Mouse (Mus musculus) gastrocnemius, adult 18-20 months (tissue): ENCODE measurements around the gene Alkbh6. TPM values are rescaled to one million over a fixed set of nuclear protein-coding genes. Genes with fewer than 3 reads are reported as not detected.

ENCODE experiments used
- DNase-seq: peaks from one replicate; pipeline ENCODE4 v3.0.0; 2021; ENCODE audit warnings: low spot score
- long read RNA-seq, 2 experiments: library from polyadenylated mRNA; stranded (forward); transcript quantifications; one replicate each; pipeline ENCODE4 v2.0.0; 2021
- total RNA-seq, 2 experiments: library from RNA; stranded (reverse); gene quantifications; 2 replicates each; pipeline ENCODE4 v1.2.3; 2021

Alkbh6 gene
- total RNA-seq: 10 to 100 TPM; 20.6 to 24.6 TPM
- long read RNA-seq, experiment 1, transcript Alkbh6-201 (7 exons, 982 nt): major isoform, 21 of 30 reads
- long read RNA-seq, experiment 1, transcript Alkbh6-202 (6 exons, 1,112 nt): minor isoform, 5 of 30 reads
- long read RNA-seq, experiment 1, partial matches to known transcripts: 2 of 30 reads
- long read RNA-seq, experiment 1, other reads (novel, unspliced or antisense): 2 of 30 reads
- long read RNA-seq, experiment 2, transcript Alkbh6-201 (7 exons, 982 nt): major isoform, 14 of 22 reads
- long read RNA-seq, experiment 2, partial matches to known transcripts: 0 of 22 reads
- long read RNA-seq, experiment 2, other reads (novel, unspliced or antisense): 4 of 22 reads

DNA sequence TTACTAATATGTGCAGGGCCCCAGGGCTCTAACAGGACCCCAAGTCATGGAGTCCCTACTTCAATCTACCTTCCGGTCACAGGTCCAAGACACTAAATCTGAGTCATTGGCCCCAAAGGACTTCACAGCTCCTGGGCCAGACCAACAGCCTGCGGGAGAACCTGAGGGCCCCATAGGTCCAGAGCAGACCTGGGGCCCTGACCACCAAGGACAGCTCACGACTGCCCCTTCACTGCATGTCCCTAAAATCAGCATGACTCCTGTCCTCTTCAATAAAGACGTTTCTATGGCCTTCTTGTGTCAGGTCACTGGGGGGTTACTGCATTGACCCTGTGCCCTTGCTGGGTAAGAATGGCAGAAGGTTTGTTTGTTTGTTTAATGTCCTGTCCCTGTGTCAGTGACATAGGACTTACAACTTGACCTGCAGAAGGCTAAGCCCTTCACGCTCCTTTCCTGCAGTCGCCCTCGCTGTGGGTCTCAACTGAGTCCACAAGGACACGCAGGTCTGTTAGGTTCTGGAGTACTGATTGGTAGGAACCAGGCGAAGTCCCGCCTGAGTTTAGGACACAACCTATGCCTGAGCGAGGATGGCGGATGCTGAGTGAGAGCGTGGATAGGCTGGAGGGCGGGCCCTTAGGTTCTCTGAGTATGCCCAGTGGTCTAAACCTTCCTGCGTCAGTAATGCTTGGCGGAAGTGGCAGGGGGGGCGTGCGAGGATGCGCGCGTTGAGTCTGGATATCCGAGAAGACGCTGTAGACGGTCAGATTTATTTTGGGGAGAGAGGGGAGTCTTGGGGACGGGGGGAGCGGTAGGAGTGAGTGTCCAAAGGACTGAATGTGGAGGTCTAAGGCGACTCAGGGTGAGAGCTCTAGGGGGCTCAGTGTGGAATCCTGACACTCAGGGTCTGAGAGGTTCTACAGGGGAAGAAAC is at the start of gene Alkbh6:
Gene Alkbh6 (plus strand): TSS at position 642 of the 930 bp plus-strand sequence.
- DNase-seq: peak; percentile 96

DNA sequence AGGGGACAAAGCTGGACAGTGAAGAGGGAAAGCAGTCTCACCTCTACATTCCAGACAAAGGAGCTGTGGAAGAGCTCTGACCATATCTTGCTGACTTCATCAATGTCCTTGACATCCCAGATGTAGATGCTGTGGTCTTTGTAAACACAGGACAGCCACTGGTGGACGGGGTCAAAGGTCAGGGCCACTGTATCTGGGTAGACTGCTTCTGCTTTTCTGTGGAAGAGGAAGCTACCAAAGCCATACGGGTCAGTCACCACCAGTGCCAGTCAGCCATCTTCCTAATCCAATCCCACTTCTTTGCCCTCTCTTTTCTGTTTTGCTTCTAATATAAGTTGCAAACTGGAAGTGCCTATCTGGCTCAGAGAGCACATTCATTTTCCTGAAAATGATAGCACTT is 43.5 kb upstream of the Alkbh6 start:
- no peak for DNase-seq

DNA sequence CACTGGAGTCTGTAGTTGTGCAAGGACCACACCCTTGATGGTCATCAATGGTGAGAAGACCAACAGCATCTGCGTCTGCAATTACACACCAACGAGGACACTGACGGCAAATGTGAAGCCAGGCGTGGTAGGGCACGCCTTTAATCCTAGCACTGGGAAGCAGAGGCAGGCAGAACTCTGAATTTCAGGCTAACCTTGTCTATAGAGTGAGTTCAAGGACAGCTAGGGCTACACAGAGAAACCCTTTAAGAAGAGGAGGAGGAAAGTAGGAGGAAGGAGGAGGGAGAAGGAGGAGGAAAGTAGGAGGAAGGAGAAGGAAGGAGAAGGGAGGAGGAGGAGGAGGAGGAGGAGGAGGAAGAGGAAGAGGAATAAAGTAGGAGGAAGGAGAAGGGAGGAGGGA is 43.0 kb upstream of the Alkbh6 start:
- DNase-seq: no peak

DNA sequence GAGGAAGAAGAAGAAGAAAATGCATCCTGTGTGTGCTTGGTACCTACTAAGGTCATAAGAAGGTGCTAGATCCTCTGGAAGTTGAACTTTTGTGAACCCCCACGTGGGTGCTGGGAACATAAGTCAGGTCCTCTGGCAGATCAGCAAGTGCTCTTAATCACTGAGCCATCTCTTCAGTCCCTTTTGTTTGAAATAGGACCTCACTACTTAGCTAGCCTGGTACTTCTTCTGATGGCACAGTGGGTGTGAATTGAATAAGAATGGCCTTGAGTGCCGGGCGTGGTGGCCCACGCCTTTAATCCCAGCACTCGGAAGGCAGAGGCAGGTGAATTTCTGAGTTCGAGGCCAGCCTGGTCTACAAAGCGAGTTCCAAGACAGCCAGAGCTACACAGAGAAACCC is 42.6 kb upstream of the Alkbh6 start:
- no peak for DNase-seq

DNA sequence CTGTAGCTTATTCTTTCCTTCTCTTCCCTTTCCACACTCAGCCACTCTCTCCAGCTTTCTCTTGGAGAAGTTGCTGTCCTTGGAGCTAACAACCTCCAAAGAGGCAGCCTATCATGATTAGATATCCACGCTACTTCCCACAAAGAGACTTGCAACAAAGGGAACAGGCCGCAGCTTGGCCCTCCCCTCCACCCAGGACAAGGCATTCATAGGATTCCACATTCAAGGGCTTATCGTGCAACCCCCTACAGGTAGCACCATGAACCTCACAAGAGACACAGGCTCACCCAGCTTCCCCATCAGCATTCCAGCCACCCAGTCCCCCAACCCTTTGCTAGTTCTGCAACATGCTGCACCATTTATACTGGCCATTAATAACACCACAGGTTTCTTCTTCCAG is 41.7 kb upstream of the Alkbh6 start:
- no peak for DNase-seq

DNA sequence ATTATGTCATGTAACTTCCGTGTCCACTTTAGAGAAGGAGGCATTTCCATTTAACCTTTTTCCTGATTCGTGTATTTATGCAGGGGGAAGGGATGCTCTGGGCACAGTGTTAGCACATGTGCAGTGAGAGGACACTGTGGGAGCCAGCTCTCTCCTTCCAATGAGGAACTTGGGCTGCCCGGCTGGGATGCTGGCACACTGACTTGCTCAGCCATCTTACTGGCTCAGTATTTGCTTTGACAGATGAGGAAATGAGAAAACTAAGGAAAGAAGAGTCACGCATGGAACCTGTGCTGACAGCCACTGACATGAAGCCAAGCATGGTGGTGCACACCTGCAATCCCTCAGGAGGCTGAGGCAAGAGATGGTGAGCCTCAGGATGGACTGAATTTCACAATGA is 38.9 kb upstream of the Alkbh6 start:
- DNase-seq: no peak

DNA sequence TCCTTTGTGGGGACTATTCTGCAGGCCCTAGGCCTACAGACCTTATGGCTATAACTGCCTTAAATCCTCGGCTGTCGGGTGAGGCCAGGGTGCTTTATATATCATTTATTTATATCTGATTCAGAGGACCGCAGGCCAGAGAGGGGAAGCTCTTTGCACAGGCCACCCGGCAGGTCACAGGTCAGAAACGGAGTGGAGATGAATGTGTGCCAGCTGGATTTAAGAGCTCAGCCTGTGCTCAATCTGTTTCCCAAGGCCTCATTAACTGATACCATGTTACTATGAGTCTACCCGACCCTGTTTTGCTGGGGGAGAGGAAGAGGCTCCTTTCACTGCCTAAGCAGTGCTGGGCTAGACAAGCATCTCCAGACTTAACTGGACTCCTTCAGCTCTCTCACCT is 34.1 kb upstream of the Alkbh6 start:
- DNase-seq: no peak

DNA sequence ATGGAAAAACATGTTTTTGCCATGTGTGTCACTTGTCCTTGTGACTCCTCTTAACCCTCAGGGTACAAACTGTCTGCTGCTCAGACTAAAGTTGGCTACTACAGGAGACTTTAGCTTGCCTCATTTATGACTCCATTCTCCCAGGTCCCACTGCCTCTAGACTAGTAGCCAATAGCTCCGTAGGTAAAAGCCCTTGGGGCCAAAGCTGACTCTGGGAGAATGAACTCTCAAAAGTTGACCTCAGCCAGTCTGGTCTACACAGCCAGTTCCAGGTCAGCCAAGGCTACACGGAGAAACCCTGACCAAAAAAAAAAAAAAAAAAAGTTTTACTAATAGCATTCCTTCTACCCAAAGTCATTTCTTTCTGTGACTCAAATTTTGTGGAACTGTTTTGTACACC is 29.6 kb upstream of the Alkbh6 start:
- no peak for DNase-seq

DNA sequence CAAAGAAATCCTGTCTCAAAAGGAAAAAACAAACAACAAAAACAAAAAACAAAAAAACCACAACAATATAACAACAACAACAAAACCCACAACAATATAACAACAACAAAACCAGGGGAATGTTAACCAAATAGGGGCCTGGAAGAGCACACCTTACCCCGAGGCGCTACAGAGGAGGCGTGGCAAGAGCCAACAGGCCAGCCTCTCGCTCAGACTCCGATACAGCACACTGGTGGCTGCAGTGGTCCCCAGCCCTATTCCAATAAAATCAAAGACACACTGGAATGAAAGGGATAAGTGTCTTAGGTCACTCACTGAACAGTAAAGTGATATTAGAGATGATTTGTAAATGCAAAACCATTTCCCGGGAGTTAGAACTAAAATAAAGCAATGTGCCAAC is 29.0 kb upstream of the Alkbh6 start:
- no peak for DNase-seq

DNA sequence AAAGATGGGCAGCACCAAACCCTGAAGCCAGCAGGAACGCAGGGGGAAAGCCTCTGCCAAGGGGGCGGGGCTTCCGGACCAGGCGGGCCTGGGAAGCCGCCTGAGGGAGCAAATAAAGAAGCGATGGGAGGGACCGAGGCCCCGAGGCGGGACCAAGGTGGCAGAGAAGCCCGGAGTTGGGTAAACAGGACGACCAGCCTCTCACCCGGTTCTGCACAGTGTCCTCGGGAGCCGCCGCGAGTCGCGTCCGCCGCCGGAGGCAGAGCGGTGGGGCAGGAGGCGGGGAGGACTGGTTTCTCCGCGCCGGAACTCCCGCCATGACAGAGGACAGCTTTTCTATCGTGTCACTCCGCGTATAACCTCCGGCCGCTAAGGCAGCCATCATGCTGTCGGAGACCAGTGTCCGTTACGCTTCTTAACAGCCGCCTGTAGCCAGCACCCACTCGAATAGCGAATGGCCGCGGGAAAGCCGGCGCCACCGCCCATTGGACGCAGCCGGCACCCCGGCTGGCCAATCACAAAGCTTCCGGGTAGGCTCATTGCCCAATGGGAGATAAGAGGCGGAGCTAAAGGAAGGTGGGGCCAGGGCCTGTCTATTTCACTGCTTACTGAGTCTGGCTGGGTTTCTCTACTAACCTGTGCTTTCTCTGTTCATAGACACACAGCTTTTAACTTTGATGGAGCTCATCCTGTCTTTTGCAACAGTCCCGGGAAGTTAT is 28.4 kb upstream of the Alkbh6 start, which contains the start of the genes Thap8 and Wdr62:
Gene Thap8 (plus strand): TSS at position 144 of the 719 bp plus-strand sequence.
Gene Wdr62 (minus strand): TSS at position 469 of the 719 bp plus-strand sequence.
- DNase-seq: peak; percentile 93

DNA sequence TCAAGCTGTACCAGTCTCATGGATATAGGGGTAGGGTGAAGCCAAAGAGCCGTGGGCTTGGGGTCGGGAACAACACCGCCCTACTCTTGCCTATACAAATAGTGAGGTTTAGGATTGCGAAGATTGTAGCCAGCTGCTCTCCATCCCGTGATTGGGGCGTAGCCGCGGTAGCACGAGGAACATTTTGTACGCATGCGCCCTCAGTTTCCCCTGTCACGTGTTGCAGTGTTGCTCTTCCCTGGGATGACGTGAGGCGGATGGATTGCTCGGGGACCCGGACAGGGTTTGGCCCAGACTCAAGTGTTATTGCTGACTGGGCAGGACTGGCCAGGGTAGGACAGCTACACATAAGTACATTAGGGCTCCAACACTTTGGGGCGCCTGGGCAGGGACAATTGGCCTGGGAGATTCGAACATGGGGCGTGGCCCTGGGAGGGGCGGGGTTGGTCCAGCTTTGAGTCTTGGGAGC is 27.8 kb upstream of the Alkbh6 start:
- peak; percentile 89 for DNase-seq

DNA sequence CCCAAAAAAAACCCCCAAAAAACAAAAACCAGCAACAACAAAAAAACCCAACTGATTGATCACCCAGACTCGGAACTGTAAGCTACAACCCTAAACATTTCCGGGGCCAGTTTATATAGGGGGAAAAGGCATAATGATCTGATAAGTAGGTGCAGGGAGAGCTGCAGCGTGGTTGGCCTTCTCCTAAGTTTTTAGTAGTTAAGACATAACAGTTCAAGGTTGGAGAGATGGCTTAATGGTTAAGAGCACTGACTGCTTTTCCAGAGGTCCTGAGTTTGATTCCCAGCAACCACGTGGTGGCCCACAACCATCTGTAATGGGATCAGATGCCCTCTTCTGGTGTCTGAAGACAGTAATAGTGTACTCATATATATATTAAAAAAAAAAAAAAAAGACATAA is 27.0 kb upstream of the Alkbh6 start:
- no peak for DNase-seq

DNA sequence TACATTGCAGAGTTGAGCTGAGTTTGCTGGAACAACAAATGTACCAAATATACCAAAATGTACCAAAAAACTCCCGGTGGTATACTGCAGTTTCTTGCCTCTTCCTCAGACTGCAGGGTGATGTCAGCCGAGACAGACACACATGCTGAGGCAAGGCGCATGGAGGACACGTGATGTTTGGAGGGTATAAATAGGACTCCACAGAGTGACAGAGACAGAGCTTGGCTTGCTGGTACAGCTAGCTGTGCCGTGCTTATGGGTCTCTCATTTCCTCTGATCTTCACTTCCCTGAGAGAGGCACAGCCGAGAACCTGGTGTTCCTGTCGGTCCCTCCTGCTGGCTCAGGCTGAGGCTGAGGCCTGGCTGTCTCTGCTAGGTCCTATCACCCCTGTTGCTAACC is 25.8 kb upstream of the Alkbh6 start:
- peak; percentile 56 for DNase-seq

DNA sequence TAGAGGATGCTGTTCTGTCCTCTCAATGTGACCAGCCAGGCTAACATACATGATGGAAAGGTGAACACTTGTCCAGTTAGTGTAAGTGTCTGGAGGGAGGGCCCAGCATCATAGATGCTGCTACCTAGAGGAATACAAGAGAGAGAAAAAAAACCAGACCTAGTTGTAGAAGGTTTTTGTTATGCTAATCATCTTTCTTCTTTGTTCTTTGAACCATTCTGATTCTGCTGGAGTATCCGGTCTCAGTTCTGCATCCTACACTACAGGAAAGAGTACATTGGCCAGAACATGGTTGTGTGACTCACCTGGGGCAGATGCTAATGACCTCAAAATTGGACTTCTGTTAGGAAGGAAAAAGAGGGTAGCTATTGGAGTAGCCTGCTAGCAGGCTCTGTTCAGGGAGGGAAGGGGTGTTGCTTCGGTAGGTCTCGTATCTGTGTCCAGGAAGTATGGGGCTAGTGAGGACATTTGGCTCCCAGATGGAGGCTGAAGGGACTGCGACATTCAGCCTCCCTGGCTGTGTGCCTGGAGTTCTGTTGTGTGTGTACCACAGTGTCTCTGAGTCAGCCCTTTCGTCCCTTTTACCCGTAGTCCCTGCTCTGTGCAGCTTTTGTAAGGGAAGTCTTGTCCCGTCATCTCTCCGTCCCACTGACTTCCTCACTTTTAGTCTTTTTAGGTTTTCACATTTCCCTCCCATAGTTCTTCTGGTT is 21.7 kb upstream of the Alkbh6 start:
- no peak for DNase-seq

DNA sequence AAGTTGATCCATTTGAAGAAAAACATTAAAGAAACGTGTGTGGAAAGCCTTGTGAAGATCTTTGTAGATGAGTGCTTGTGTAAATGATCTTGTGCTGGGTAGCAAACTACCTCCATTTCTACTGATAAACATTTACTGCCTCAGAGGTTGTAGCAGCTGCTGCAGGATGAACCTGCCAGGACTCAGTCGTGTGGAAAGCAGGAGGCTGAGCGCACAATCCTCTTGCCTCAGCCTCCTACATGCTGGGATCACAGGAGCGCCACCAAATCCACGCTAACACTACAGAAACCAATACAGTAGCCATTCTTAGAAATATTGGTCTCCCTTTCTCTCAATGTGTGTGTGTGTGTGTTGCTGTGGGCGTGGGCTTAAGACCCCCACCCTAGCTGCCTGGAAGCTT is 20.5 kb upstream of the Alkbh6 start:
- DNase-seq: no peak

DNA sequence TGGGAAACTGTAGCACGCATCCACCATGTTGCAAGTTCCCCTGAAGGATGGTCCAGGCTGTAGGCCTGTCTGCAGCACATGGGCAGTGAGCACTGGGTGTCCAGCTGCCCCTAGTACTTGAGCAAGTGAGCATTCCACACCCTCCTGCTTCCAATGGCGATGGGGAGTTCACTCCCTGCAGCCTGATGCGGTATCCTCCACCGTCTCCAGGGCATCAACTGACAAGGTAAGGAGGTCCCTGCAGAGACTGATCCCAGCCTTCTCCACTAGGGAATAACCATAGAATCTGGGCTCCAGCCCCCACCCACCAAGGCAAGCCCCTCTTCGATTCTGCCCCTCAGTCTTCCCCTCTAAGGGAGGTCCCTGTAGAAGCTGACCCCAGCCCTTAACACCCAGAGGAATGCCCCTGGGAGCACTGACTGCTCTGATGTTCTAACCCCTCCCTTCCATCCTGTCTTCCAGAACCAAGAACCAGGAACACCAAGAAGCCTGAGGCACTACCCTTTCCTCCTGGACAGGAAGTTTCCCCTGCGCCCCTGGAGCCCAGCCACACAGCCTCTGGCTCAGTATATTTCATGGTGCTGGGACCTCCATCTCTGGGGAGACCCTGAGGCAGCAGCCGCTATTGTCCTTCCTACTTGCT is 19.3 kb upstream of the Alkbh6 start:
- DNase-seq: no peak

DNA sequence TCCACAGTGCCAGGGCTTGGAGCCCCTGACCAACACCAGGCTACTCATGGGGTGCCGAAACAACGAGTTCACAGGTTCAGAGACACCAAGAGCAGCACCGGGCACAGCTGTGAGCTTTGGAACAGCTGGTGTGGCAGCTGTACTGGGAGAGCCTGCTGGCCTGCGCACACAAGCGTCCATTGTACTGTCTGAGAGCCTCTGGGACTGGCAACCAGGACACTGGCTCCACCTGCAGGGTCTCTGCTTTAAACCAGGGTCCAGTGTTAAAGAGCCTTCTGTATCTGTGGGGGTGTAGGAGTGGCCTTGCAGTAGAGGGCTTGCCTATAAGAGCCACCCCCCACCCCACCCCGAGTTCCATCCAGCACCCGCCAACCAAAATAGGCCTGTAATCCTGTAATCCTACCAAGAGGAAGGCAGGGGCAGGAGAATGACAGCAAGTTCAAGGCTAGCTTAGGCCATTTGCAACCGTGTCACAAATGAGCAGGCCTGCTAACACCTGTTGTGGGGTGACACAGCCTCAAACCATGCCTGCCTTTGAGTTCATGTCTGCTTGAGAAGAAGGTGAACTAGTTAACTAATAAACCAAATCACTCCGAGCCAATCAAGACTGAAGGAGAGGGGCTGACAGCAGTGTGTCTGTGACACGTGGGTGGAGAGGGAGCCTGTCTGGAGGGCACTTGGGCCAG is 18.7 kb upstream of the Alkbh6 start:
- no peak for DNase-seq

DNA sequence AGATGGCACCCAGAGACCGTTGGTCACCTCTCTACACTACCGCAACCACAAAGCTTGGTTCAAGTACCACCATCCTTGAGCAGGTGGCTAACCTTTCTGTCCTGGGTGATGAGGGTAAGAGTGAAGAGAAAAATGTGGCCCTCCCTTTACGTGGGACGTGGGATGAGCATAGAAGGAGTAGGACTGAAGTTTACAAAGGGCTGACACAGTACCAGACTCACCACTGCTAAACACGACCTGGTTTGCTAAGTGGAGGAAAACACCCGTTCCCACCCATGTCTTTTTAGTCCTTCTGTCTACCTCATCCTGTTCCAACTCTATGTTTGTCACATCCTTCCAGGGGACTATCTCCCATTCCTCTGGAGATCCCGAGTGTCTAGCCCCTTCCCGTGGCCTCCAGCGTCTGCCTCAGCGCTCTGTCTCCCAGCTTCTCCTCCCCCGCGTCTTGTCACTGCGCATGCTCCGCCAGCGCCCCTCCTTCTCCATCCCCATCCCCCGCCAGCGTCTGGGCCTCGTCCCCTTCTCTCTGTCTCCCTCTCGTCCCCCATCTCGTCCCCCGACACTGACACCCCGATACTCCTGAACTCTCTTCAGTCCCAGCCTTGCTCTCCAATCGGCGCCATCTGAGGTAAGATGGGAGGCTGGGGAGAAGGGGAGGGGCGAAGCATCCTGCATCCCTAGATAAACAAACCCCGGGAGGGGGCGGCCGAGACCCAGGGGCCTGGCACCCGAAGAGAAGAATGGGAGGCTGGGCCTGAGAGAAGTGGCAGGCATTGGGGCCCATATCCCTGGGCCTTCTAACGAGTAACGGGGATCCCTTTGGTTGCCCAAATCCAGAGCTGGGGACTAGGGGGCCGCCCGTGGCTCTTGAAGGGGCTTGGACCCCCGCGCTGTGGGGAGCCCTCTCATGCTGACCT is 17.0 kb upstream of the Alkbh6 start, which contains the start of gene Clip3:
Gene Clip3 (plus strand): TSS at position 514 of the 917 bp plus-strand sequence.
- peak; percentile 57 for DNase-seq

DNA sequence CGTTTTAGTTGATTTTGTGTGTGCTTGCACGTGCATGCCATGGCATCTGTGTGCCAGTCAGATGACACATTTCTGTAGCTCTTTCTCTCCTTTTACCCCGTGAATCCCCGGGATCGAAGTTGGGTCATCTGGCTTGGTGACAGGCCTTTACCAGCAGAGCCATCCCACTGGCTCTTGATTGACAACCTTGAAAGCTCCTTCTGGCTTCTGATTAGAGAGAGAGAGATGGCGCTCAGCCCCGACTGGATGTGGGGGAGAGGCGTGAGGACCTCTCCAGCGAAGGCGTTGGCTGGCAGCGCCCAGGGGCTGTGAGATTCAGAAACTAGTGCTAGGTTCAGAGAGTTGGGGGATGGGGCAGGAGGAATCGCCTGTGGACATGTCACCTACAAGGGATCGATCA is 14.7 kb upstream of the Alkbh6 start:
- no peak for DNase-seq
